Mouse (Mus musculus): ENCODE data around the gene Cntrob.

Gene Cntrob

GRCm38 (mm10) chr11:69298231-69298630, 25.3 kb downstream of the Cntrob start:
- DNase-seq (ENCODE audit: extremely low read depth, low read depth), result no peak

GRCm38 (mm10) chr11:69297799-69298198, 25.8 kb downstream of the Cntrob start:
- DNase-seq (ENCODE audit: extremely low read depth, low read depth), result no peak

- DNase-seq (ENCODE audit: extremely low read depth, low read depth), result no peak
Measured at GRCm38 (mm10) chr11:69295286-69295685, 28.3 kb downstream of the Cntrob start.

GRCm38 (mm10) chr11:69291111-69291510, 32.5 kb downstream of the Cntrob start:
- no peak for DNase-seq (ENCODE audit: extremely low read depth, low read depth)

- no peak for DNase-seq (ENCODE audit: extremely low read depth, low read depth)
Measured at GRCm38 (mm10) chr11:69277267-69277666, 46.3 kb downstream of the Cntrob start.

- DNase-seq (ENCODE audit: extremely low read depth, low read depth), result no peak
Measured at GRCm38 (mm10) chr11:69276081-69276480, 47.5 kb downstream of the Cntrob start.

GRCm38 (mm10) chr11:69275650-69276049, 47.9 kb downstream of the Cntrob start:
- DNase-seq (ENCODE audit: extremely low read depth, low read depth), result no peak

- peak; percentile 64 for DNase-seq (ENCODE audit: extremely low read depth, low read depth)
Measured at GRCm38 (mm10) chr11:69272122-69272740, 51.3 kb downstream of the Cntrob start.

- no peak for DNase-seq (ENCODE audit: extremely low read depth, low read depth)
Measured at GRCm38 (mm10) chr11:69269575-69269974, 54.0 kb downstream of the Cntrob start.

GRCm38 (mm10) chr11:69268100-69268499, 55.5 kb downstream of the Cntrob start:
- no peak for DNase-seq (ENCODE audit: extremely low read depth, low read depth)

- DNase-seq (ENCODE audit: extremely low read depth, low read depth), result no peak
Measured at GRCm38 (mm10) chr11:69267341-69267740, 56.2 kb downstream of the Cntrob start.

- DNase-seq (ENCODE audit: extremely low read depth, low read depth), result no peak
Measured at GRCm38 (mm10) chr11:69266253-69266652, 57.3 kb downstream of the Cntrob start.

- DNase-seq (ENCODE audit: extremely low read depth, low read depth), result no peak
Measured at GRCm38 (mm10) chr11:69265410-69265809, 58.2 kb downstream of the Cntrob start.

GRCm38 (mm10) chr11:69264276-69264675, 59.3 kb downstream of the Cntrob start:
- no peak for DNase-seq (ENCODE audit: extremely low read depth, low read depth)

GRCm38 (mm10) chr11:69260111-69260510, 63.5 kb downstream of the Cntrob start:
- DNase-seq (ENCODE audit: extremely low read depth, low read depth), result no peak

GRCm38 (mm10) chr11:69258287-69258686, 65.3 kb downstream of the Cntrob start:
- DNase-seq (ENCODE audit: extremely low read depth, low read depth), result no peak

GRCm38 (mm10) chr11:69257807-69258206, 65.8 kb downstream of the Cntrob start:
- no peak for DNase-seq (ENCODE audit: extremely low read depth, low read depth)

GRCm38 (mm10) chr11:69257072-69257471, 66.5 kb downstream of the Cntrob start:
- no peak for DNase-seq (ENCODE audit: extremely low read depth, low read depth)

GRCm38 (mm10) chr11:69254808-69255207, 68.8 kb downstream of the Cntrob start:
- DNase-seq (ENCODE audit: extremely low read depth, low read depth), result no peak

- no peak for DNase-seq (ENCODE audit: extremely low read depth, low read depth)
Measured at GRCm38 (mm10) chr11:69253131-69253530, 70.4 kb downstream of the Cntrob start.

- DNase-seq (ENCODE audit: extremely low read depth, low read depth), result no peak
Measured at GRCm38 (mm10) chr11:69251953-69252352, 71.6 kb downstream of the Cntrob start.

- DNase-seq (ENCODE audit: extremely low read depth, low read depth), result peak; percentile 63
Measured at GRCm38 (mm10) chr11:69251135-69251842, 72.3 kb downstream of the Cntrob start.

- DNase-seq (ENCODE audit: extremely low read depth, low read depth), result no peak
Measured at GRCm38 (mm10) chr11:69250106-69250505, 73.5 kb downstream of the Cntrob start.

Measured in MEL-GATA-1-ER (cell line).